Mouse (Mus musculus) myocyte (in vitro differentiated cells): ENCODE data around the gene Vti1a. TPM values are rescaled to one million over a fixed set of nuclear protein-coding genes. Genes with fewer than 3 reads are reported as not detected.

ENCODE experiments used
- H3K27me3 ChIP-seq: one replicate; pipeline ENCODE4 v1.6.1; 2011; ENCODE audit not compliant: control insufficient read depth, insufficient read depth, insufficient read length
- H3K36me3 ChIP-seq: one replicate; pipeline ENCODE4 v1.6.1; 2011; ENCODE audit not compliant: control insufficient read depth, insufficient read depth
- H3K4me2 ChIP-seq: one replicate; pipeline ENCODE4 v1.6.1; 2011; ENCODE audit warnings: low read depth, control low read depth
- H3K4me3 ChIP-seq: one replicate; pipeline ENCODE4 v1.5.1; 2011; ENCODE audit warnings: mild to moderate bottlenecking, control low read depth, moderate library complexity
- H3K79me2 ChIP-seq: one replicate; pipeline ENCODE4 v1.6.1; 2011; ENCODE audit not compliant: control insufficient read depth, insufficient read depth
- H3ac ChIP-seq: one replicate; pipeline ENCODE4 v1.6.1; 2011; ENCODE audit not compliant: control insufficient read depth, insufficient read length
- CEBPB ChIP-seq: IDR thresholded peaks from 2 replicates; pipeline ENCODE4 v1.6.1; 2011; ENCODE audit warnings: mild to moderate bottlenecking, moderate library complexity; ENCODE audit not compliant: poor library complexity, insufficient read depth, severe bottlenecking
- E2F4 ChIP-seq: IDR thresholded peaks from one replicate; pipeline ENCODE4 v1.6.1; 2011; ENCODE audit warnings: mild to moderate bottlenecking, control low read depth, moderate library complexity; ENCODE audit not compliant: insufficient read depth
- MAX ChIP-seq: IDR thresholded peaks from one replicate; pipeline ENCODE4 v1.6.1; 2011; ENCODE audit warnings: low read depth, mild to moderate bottlenecking, control low read depth
- MYOD1 ChIP-seq, 3 experiments: IDR thresholded peaks; one replicate each; pipeline ENCODE4 v1.6.1; 2011; ENCODE audit warnings: control low read depth in 2 of 3, low read depth in 2 of 3, mild to moderate bottlenecking in 2 of 3, moderate library complexity in 1 of 3; ENCODE audit not compliant: insufficient read length in 2 of 3, control insufficient read depth in 1 of 3
- MYOG ChIP-seq, 3 experiments: IDR thresholded peaks; one replicate each; pipeline ENCODE4 v1.6.1; 2011; ENCODE audit warnings: control low read depth in 2 of 3, low read depth in 2 of 3, mild to moderate bottlenecking in 2 of 3; ENCODE audit not compliant: insufficient read length in 2 of 3, control insufficient read depth in 1 of 3, insufficient read depth in 1 of 3
- POLR2A ChIP-seq: IDR thresholded peaks from one replicate; pipeline ENCODE4 v1.6.1; 2011; ENCODE audit warnings: low read depth, mild to moderate bottlenecking, control low read depth, moderate library complexity; ENCODE audit not compliant: insufficient read length
- POLR2AphosphoS2 ChIP-seq: IDR thresholded peaks from one replicate; pipeline ENCODE4 v1.6.1; 2011; ENCODE audit warnings: low read depth, control low read depth; ENCODE audit not compliant: insufficient read length
- REST ChIP-seq: IDR thresholded peaks from one replicate; pipeline ENCODE4 v1.6.1; 2011; ENCODE audit warnings: mild to moderate bottlenecking, control low read depth, moderate library complexity; ENCODE audit not compliant: insufficient read depth, insufficient read length
- SRF ChIP-seq: IDR thresholded peaks from one replicate; pipeline ENCODE4 v1.6.1; 2011; ENCODE audit warnings: low read depth; ENCODE audit not compliant: control insufficient read depth, insufficient read length
- TCF12 ChIP-seq: IDR thresholded peaks from one replicate; pipeline ENCODE4 v1.6.1; 2011; ENCODE audit warnings: mild to moderate bottlenecking, control low read depth; ENCODE audit not compliant: poor library complexity, insufficient read depth, severe bottlenecking
- TCF3 ChIP-seq: IDR thresholded peaks from one replicate; pipeline ENCODE4 v1.6.1; 2011; ENCODE audit warnings: low read depth, control low read depth; ENCODE audit not compliant: insufficient read length
- USF1 ChIP-seq: IDR thresholded peaks from one replicate; pipeline ENCODE4 v1.6.1; 2011; ENCODE audit warnings: low read depth, mild to moderate bottlenecking, control low read depth, moderate library complexity
- polyA plus RNA-seq: library from polyadenylated mRNA; unstranded; fragments of >200 nt; fragmentation: generic; extraction: Trizol; gene quantifications from one replicate; pipeline ENCODE4 v1.2.1, GENCODE M21; 2012; ENCODE audit warnings: missing spikeins

The Vti1a gene
- polyA plus RNA-seq, 1 experiment = 10.5 TPM

GRCm38 (mm10) chr19:55449506-55449905 lies 133.4 kb downstream of the Vti1a start:
- no peaks in the 10 kb centered on the region for H3K79me2 ChIP-seq
- no peak overlapping the region for H3ac ChIP-seq
- H3K27me3 ChIP-seq = no peaks in the 10 kb centered on the region
- no peak overlapping the region for H3K4me3 ChIP-seq
- H3K36me3 ChIP-seq = no peaks in the 10 kb centered on the region
- TF ChIP-seq REST (no peak), TCF3 (no peak), MYOD1 (IDR thresholded peaks at IDR 0.05; ENCODE audit: control insufficient read depth in 1 of 3, insufficient read length in 2 of 3, low read depth in 2 of 3) (no peak), TCF12 (no peak)
- H3K4me2 ChIP-seq = no peak overlapping the region

- Histone ChIP-seq H3K36me3 (no peaks in the 10 kb centered on the region), H3K79me2 (no peaks in the 10 kb centered on the region), H3ac (no peak overlapping the region), H3K4me2 (no peak overlapping the region), H3K27me3 (no peaks in the 10 kb centered on the region), H3K4me3 (no peak overlapping the region)
- TF ChIP-seq MYOG (IDR thresholded peaks at IDR 0.05; ENCODE audit: control insufficient read depth in 1 of 3, insufficient read depth in 1 of 3, insufficient read length in 2 of 3, low read depth in 2 of 3) (no peak), SRF (no peak), POLR2AphosphoS2 (no peak), USF1 (no peak), TCF3 (no peak), MAX (no peak), E2F4 (no peak), REST (no peak), TCF12 (no peak), POLR2A (no peak)
These were observed 140.4 kb downstream of the Vti1a start for GRCm38 (mm10) chr19:55456325-55457091.

- Histone ChIP-seq H3K36me3 (no peaks in the 10 kb centered on the region), H3K4me3 (no peak overlapping the region), H3ac (no peak overlapping the region), H3K79me2 (no peaks in the 10 kb centered on the region), H3K27me3 (no peaks in the 10 kb centered on the region), H3K4me2 (peak overlapping the region; percentile 64)
- TF ChIP-seq CEBPB (0 out of 2 replicates have a peak, but pooled peaks have one; percentile 26), TCF3 (no peak)
These were observed 145.9 kb downstream of the Vti1a start for GRCm38 (mm10) chr19:55461963-55462362.

GRCm38 (mm10) chr19:55463670-55464069 lies 147.6 kb downstream of the Vti1a start:
- Histone ChIP-seq H3K27me3 (no peaks in the 10 kb centered on the region), H3ac (no peak overlapping the region), H3K36me3 (no peaks in the 10 kb centered on the region), H3K4me2 (no peak overlapping the region), H3K79me2 (no peaks in the 10 kb centered on the region), H3K4me3 (no peak overlapping the region)
- no peak for TF ChIP-seq E2F4
- TF ChIP-seq MYOD1 (IDR thresholded peaks at IDR 0.05; ENCODE audit: control insufficient read depth in 1 of 3, insufficient read length in 2 of 3, low read depth in 2 of 3) = no peak
- no peak for TF ChIP-seq REST
- TF ChIP-seq MYOG (IDR thresholded peaks at IDR 0.05; ENCODE audit: control insufficient read depth in 1 of 3, insufficient read depth in 1 of 3, insufficient read length in 2 of 3, low read depth in 2 of 3) = no peak
- no peak for TF ChIP-seq POLR2AphosphoS2
- TF ChIP-seq USF1 = no peak
- TF ChIP-seq CEBPB = no peak

- peaks cover 5% of the 10 kb centered on the region for H3K36me3 ChIP-seq
- no peaks in the 10 kb centered on the region for H3K27me3 ChIP-seq
- TF ChIP-seq CEBPB (no peak), E2F4 (no peak), MYOG (IDR thresholded peaks at IDR 0.05; ENCODE audit: control insufficient read depth in 1 of 3, insufficient read depth in 1 of 3, insufficient read length in 2 of 3, low read depth in 2 of 3) (no peak), MAX (no peak), POLR2AphosphoS2 (no peak), POLR2A (no peak), TCF12 (no peak), MYOD1 (IDR thresholded peaks at IDR 0.05; ENCODE audit: control insufficient read depth in 1 of 3, insufficient read length in 2 of 3, low read depth in 2 of 3) (no peak), TCF3 (no peak), USF1 (no peak), REST (no peak), SRF (no peak)
- no peaks in the 10 kb centered on the region for H3K79me2 ChIP-seq
- H3K4me3 ChIP-seq = no peak overlapping the region
- no peak overlapping the region for H3K4me2 ChIP-seq
- H3ac ChIP-seq = no peak overlapping the region
These were observed 153.4 kb downstream of the Vti1a start for GRCm38 (mm10) chr19:55469301-55470051.
